Mouse (Mus musculus) embryonic fibroblast, embryonic 13.5 days (primary cell): ENCODE measurements around the gene Fam129a.

ENCODE experiments used
- CTCF ChIP-seq: IDR thresholded peaks from 2 replicates; pipeline ENCODE4 v1.5.1; 2011; ENCODE audit warnings: mild to moderate bottlenecking, control low read depth, low read length, moderate library complexity, borderline replicate concordance; ENCODE audit not compliant: insufficient read depth
- POLR2A ChIP-seq: IDR thresholded peaks from 2 replicates; pipeline ENCODE4 v1.6.1; 2011; ENCODE audit warnings: low read depth, mild to moderate bottlenecking, control low read depth, low read length, moderate library complexity

GRCm38 (mm10) chr1:151684451-151684892 lies 113.5 kb downstream of the Fam129a start:
- TF ChIP-seq POLR2A: no peak
- no peak for TF ChIP-seq CTCF
